Mouse (Mus musculus) thymus, adult 2 months (tissue): ENCODE measurements around the gene Adss.

Experiments
- CTCF ChIP-seq: fragments of 200-500 bp; IDR thresholded peaks from 2 replicates; pipeline ENCODE4 v1.5.1; 2012; ENCODE audit warnings: mild to moderate bottlenecking, control low read depth, low read length, moderate library complexity, borderline replicate concordance; ENCODE audit not compliant: control insufficient read depth, poor library complexity, insufficient read depth; ENCODE audit errors: extremely low read depth
- POLR2A ChIP-seq: fragments of 200-500 bp; IDR thresholded peaks from 2 replicates; pipeline ENCODE4 v1.6.1; 2012; ENCODE audit warnings: mild to moderate bottlenecking, low read length, control low read depth, moderate library complexity; ENCODE audit not compliant: control insufficient read depth, poor library complexity, insufficient read depth; ENCODE audit errors: extremely low read depth

GRCm38 (mm10) chr1:177723786-177724185, 72.5 kb downstream of the Adss start:
- TF ChIP-seq CTCF (no peak), POLR2A (no peak)
